Mouse (Mus musculus) ES-CJ7 (cell line): ENCODE measurements at regions not wholly inside any gene's neighbourhood (a gene's known extent, or its start where the extent isn't known, plus 50 kb on each side); places are given as distances from the start of the nearest gene placed in this dataset.

Source experiments
- DNase-seq: peaks from one replicate; pipeline ENCODE4 v3.0.0; 2011; ENCODE audit warnings: low read depth, low spot score

DNA sequence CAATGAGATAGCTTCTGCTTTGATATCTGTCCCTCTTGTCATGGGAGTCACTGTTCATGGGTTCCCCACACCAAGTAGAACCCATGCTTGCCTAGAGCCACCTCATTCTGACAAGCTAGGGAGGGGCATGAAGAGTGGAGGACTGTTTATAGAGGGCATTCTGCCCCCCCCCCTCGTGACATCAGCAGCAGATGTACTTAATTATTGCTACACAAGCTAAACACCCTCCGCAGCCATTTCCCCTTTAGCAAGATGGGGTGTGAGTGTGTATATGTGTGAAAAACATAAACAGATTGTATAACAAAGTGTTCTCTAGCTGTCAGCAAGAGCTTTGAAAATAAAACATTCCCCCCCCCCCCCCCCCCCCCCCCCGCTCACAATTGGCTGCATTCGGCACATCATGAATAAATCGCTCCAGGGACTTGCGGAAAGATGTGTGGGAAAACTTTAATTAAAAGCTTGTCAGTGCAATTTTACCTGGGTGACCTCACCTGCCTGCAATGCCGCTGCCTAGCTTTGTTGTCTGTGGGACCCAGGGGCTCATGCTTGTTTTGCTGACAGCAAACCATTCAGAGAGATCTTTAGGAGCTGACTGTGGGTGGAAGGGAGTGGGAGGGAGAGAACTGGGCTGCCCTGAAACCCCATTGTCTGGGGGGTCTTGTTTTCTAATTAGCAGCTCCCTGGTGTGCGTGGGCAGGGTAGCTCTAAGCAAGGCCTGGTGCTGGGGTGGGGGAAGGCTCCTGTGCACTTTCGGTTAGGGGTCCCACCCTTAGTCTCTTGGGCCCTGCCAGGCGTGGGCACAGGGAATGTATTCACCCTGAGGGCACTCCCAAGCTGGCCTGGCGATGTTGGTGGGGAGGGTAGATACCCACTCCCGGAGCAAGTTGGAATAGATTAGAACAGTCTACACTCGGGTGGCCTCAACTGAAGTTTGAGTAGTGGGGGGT lies 63.4 kb downstream of the Irx2 start:
- DNase-seq: no peak

GRCm38 (mm10) chr13:72707469-72707868 lies 78.8 kb downstream of the Irx2 start:
- no peak for DNase-seq

DNA sequence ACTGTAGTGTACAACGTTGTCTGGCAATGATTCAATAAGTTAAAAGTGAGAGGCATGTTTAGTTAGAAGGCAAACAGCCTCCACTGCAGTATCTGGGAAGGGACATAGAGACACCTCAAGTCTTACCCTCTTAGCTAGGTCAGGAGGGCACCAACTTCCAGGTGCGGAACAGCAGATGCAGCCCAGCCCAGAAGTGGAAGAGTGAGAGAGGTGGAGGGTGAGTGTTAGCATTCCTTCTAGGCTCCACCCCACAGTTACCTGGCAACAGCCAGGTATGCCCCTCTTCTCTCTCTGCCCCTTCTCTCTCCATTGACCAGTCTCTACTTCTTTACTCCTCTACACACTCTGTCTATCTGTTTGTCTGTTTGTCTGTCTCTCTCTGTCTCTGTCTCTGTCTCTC lies 80.1 kb downstream of the Irx2 start:
- DNase-seq: no peak

GRCm38 (mm10) chr13:72710051-72710450 lies 81.4 kb downstream of the Irx2 start:
- no peak for DNase-seq

DNA sequence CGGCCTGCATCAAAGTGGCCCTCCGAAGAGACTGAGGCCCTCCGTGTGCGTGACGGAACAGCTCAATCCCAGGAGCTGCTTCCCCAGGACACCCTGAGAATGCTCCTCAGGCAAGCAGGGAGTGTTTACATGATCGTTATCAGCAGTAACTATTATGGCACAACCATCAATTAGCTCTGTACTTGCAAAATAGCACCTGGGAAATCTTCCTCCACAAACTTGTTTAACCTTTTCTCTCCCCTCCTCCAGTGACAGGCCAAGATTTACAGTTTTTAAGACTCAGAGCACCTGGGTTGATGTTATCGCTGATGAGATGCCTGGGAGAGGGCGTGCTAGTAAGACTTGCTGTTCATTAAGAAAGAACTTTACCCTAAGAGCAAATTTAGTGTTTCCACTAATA lies 82.5 kb downstream of the Irx2 start:
- no peak for DNase-seq

- DNase-seq: no peak
Observed at GRCm38 (mm10) chr13:72711842-72712330, 83.3 kb downstream of the Irx2 start.

- DNase-seq: no peak
Observed at GRCm38 (mm10) chr13:72714793-72715192, 86.2 kb downstream of the Irx2 start.

DNA sequence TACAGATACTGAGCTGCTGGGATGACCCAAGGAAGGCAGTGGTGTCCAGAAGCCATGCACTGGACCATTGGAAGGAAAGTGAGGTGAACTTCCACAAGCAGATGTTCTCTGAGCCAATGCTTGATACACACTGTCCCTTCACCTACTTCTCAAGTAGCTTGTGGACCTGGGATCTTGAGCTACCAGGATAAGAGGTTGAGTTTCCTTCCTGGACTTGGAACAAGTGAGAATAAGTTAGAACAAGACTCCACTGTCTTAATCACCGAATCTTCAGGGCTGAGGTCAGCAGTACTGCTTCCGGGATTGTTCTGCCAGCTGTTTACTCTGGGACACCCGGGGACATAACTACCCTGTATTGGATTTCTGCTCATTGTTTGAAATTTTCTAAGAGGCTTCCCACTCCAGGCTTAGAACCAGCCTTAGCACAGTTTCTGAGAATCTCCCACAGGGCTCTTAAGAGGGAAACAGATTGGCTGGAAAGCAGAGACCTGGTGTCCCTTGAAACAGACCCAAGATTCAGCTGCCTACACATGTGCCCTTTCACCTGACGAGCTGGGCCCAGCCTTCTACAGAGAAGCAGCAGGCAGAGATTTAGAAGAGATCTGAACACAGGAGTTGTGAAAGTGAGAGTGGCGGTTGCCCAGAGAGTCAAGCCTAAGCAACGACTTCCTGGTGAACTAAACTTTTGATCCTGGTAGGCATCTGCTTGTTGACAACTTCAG lies 87.5 kb downstream of the Irx2 start:
- DNase-seq: no peak

GRCm38 (mm10) chr13:72727126-72727525 lies 98.5 kb downstream of the Irx2 start:
- DNase-seq: no peak

DNA sequence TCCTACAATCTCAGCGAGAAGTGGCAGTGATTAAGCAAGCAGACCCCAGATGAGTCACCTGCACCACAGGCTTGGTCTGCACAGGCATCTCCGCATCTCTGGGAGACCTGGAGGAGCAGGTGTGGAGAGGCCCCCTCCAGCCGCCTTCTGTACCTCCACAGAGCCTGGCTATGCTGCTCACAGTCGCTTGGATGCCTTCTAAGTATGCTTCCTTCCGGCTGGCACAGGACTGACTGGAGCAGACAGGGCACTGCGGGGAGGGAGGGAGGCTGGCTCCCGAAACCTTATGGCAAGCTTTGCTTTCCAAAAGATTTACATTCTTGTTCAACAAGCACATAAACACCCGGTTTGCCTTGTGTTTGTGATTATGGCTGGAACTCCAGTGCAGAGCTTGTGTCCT lies 107.3 kb downstream of the Irx2 start:
- DNase-seq: no peak

DNA sequence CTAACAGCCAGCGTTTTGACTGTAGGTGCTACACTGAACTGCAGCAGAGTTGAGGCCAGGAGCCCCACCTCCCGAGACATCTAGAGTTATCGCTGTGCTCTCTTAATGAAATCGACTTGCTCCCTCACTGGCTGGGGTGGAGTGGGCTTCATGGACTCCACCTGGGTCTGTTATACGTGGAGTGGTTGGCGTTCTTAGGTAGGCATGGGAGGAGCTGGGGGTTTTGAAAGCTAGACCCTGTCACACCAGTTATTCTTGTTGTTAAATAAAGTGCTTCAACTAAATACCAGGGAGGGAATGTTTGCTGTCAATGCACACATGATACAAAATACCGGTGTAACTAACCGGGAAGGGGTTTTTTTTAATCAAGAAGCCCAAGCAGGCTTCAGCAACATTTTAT lies 108.4 kb downstream of the Irx2 start:
- DNase-seq: no peak

DNA sequence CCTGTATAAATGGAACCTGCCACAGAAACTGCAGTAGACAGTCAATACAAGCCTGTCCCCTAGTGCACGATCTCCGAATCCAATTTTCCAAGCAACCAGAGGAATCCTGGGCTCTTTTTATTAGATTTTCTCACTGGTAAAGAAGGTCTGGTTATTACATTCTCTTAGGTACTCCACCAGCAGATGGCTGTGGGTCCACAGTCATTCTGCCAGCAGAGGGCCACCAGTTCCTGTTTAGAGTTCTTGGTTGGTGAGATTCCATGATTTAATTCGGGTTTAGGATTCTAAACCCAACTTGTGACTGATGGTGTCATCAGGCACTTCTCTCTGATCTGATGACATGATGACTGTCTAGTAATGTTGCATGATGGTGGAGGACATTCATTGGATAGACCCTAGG lies 118.6 kb downstream of the Irx2 start:
- DNase-seq: no peak

GRCm38 (mm10) chr13:72755036-72755435 lies 126.4 kb downstream of the Irx2 start:
- no peak for DNase-seq

GRCm38 (mm10) chr13:72762481-72762880 lies 133.9 kb downstream of the Irx2 start:
- DNase-seq: no peak

- no peak for DNase-seq
Observed at GRCm38 (mm10) chr13:72763337-72763736, 134.7 kb downstream of the Irx2 start.

GRCm38 (mm10) chr13:72767306-72767705 lies 138.7 kb downstream of the Irx2 start:
- no peak for DNase-seq

GRCm38 (mm10) chr13:72769007-72769595 lies 140.5 kb downstream of the Irx2 start:
- DNase-seq: no peak

DNA sequence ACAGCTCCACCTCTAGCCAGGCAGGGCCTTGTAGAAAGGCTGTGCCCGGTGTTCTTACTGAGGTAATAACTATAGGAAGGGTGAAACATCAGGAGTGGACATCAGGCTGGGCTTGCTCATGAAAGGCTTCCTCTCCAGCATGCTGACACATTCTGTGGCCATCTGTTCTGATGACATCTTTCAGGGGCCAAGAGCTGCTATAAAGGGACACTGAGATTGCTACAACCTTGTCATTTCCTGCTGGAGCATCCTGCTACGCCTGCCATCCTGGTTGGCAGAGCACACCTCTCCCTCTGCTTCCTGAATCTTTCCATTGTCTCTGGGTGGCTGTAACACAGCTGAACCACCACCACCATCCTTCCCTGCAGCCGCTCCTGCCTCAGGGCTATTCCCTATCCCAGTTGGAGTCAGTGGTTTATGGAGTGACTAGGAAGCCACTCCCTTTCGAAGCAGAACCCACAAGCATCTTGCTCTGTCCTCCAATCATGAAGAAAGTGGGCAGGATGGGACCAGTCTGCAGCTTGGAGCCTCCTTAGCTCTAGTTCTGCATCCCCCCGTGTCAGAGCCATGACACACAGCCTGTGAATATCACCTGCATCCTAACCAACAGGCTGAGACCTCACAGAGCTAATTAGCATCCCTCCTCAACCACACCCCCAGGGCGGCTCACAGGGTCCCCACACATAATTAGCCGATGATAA lies 154.6 kb downstream of the Irx2 start:
- no peak for DNase-seq

DNA sequence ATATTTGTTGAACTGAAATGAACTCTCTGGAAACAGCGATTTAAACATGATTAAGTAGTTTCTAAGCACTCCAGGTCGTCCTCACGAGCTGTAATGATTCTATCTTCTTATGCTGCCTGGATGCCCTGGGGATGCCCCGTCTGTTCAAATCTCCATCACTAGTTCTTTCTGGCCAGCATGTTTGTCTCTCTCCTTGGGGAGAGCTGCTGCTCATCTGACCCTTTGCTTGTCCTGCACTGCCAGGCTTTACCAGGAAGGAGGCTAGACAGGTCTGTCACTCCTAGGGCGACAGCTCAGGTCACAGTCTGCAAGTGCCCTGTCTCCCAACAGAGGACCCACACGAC lies 155.1 kb downstream of the Irx2 start:
- no peak for DNase-seq

- DNase-seq: no peak
Observed at GRCm38 (mm10) chr13:72792695-72793094, 164.1 kb downstream of the Irx2 start.

GRCm38 (mm10) chr13:72800021-72800420 lies 171.4 kb downstream of the Irx2 start:
- no peak for DNase-seq

GRCm38 (mm10) chr13:72800546-72800945 lies 171.9 kb downstream of the Irx2 start:
- DNase-seq: no peak
